Mouse (Mus musculus) spleen, adult 12 weeks (tissue): Measurements from ENCODE around the gene Uchl1.

Experiments
- DNase-seq: peaks from one replicate; pipeline ENCODE4 v3.0.0; 2022; ENCODE audit warnings: low spot score

The Uchl1 gene

DNA sequence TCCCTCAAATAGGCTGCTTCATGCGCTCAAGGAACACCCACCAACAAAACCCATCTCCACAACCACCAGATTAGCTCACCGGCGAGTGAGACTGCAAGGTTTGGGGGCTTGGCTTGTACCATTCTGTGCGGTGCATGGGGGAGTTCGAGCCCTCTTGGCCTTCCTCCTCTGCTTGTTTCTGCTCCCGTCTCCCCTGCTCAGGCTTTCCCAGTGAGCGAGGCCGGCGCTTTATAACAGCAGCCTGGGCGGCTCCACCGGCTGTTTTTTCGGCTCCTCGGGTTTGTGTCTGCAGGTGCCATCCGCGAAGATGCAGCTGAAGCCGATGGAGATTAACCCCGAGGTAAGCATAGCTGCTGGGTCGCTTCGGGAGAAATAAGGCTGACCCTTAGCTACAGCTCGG, at the start of gene Uchl1:
Gene Uchl1, plus strand, starts transcription at position 109 of the 400 bp plus-strand sequence.
- DNase-seq: no peak

- no peak for DNase-seq
These were observed 48.1 kb upstream of the Uchl1 start for GRCm38 (mm10) chr5:66627805-66628204.

DNA sequence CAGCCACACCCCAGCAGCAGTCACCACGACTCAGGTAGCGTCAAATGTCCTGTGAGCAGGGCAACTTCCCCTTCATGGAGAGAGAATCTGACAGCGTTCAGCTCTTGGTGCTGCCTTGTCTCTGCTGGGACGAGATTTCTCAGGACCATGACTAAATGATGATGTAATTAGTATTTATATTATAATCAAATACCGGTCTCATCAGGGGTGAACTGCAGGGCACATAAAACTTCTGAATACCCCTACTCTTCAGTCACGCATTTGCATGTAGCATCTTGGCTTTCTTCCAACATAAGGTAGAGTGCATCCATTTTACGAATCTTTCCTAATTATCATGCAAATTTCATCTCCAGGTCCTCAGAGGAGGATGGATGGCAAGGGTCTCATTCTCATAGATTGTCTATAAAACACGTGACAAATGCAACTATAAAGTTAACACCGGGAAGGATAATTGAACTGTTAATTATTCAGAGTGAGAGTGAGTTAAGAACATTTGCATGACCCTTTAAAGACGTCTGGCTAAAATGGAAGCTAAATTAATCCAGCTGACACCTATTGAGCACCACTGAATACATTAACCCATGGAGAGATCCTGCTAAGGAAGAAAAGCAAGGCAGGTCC, 40.3 kb upstream of the Uchl1 start:
- no peak for DNase-seq

DNA sequence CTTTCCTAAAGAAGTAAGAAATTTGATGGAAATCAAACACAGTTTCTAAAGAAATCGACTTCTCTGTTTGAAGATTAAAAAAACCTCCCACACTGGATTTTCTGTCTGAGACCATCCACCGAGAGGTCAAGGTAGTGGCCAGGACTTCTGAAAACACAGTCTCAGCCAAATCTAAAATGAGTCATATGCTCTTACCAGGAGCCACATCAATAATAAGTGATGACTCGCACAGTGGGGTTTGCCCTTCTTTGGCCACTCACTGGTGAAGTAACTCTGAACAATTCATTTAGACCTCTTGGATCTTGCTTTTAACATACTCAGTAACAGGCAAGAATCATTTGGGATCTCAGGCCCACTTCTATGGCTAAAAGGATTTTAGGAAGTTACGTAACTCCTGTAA, 33.7 kb upstream of the Uchl1 start:
- DNase-seq: no peak

GRCm38 (mm10) chr5:66643260-66643659, 32.6 kb upstream of the Uchl1 start:
- no peak for DNase-seq

DNA sequence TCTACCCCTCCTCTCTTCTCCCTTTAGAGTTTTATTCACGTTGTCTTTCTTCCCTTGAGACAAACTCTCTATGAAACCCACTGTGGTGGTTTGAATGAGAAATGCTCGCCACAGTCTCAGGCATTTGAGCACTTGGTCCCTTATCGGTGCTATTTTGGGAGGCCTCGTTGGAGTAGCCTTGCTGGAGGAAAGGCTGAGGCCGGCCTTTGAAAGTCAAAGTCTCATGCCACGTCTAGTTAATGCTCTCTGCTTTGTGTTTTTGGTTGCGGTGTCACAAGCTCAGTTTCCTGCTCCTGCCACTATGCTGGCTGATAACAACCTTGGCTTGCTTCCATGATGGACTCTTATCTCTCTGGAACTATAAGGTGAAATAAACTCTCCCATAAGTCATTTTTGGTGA, 28.4 kb upstream of the Uchl1 start:
- DNase-seq: no peak

GRCm38 (mm10) chr5:66654220-66654619, 21.7 kb upstream of the Uchl1 start:
- no peak for DNase-seq

DNA sequence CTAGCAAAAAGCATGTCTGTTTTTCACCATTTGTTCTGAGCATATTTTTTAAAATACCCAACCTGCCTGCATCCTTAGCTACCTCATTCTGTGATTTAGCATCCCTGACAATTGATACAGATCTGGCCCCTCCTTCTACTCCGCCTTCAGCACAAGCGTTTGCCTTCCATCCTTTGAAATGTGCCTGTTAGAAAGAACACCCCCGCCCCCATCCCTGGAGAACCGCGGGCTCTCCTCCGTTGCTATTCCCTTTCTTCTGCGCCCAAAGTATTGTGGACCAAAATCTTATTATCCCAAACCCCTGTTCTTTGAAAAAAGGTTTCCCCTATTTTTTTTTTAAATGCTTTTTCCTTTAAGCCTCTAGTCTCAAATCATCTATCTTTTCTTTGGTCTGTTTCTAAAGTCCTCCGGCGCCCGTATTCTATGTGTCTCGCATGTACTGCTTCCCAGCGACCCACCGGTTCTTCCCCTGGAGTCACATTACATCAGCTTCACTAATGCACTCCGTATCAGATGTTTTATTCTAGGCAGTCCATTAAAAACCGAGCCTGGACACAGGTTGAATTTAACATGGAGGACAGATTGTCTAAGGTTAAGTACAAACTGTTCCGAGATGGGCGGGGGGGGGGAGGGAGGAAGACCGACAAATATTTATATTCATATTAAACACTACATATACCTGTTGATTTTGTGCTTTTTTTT, 551 bp upstream of the Uchl1 start:
- DNase-seq: no peak

DNA sequence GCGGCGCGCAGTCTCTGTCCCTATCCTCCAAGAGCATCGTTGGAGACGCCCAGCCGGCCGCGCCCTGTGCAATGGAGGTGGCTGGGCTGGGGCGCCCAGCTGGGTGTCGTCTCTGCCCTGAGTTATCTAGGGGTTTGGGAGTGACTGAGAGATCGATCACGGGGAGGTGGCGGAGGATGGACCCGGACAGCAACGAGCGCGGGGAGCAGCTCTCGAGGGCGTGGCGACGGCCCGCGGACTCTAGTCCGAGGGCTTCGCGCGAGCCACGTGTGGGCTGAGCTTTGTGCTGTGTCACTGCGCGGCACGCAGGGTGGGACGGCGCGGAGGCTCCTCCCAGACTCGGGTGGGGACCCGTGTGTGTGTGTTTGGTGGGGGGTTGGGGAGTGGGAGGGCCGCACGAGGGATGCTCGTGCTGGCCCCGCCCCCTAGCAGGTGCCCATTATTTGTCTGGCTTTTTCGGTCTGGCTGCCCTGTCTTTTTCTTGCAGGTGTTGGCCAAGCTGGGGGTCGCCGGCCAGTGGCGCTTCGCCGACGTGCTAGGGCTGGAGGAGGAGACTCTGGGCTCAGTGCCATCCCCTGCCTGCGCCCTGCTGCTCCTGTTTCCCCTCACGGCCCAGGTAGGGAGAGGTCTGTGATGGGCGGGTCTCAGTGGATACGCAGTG, 696 bp downstream of the Uchl1 start:
- no peak for DNase-seq

- no peak for DNase-seq
These were observed 1.8 kb downstream of the Uchl1 start for GRCm38 (mm10) chr5:66677411-66678345.

DNA sequence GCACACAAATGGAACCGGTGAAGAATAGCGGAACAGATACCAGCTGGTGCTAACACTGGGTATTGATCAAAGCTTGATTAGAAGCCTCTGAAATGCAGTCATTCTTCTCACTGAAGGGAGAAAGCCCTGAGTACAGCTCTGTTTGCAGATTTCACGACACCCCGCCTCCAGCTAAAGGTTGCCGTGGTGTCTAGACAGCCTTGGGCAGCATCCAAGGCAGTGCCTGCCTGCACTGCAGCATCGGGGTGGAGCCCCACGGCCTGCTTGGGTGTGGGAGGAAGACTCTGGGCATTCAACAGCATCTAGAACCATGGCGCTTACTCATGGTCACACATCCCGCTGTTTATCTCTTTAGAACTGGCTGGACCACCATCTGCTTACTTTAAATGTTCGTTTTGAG, 3.3 kb downstream of the Uchl1 start:
- no peak for DNase-seq

- DNase-seq: no peak
These were observed 10.0 kb downstream of the Uchl1 start for GRCm38 (mm10) chr5:66685930-66686329.

GRCm38 (mm10) chr5:66686863-66687262, 11.0 kb downstream of the Uchl1 start:
- no peak for DNase-seq

GRCm38 (mm10) chr5:66687737-66688136, 11.8 kb downstream of the Uchl1 start:
- no peak for DNase-seq

GRCm38 (mm10) chr5:66688286-66688685, 12.4 kb downstream of the Uchl1 start:
- DNase-seq: no peak

DNA sequence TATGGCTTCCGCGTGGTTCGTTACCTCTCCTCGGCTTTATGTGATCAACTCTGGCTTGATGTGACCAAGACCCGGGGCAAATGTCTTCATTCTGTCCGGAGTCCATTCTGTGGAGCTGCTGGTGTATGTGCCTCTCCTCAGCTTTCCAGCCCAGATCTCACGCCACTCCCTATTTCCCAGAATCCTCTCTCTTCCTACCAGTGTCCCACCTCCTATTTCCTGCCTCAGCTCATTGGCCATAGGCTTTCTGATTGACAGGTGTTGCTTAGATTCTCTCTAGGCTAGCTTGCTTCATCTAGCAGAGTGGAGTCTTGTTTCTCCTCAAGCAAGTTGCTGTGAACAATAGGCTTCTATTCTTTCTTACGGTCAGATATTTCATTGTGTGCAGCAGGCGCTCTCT, 13.9 kb downstream of the Uchl1 start:
- DNase-seq: no peak

- DNase-seq: no peak
These were observed 17.3 kb downstream of the Uchl1 start for GRCm38 (mm10) chr5:66693231-66693630.

- DNase-seq: no peak
These were observed 21.2 kb downstream of the Uchl1 start for GRCm38 (mm10) chr5:66697119-66697518.

DNA sequence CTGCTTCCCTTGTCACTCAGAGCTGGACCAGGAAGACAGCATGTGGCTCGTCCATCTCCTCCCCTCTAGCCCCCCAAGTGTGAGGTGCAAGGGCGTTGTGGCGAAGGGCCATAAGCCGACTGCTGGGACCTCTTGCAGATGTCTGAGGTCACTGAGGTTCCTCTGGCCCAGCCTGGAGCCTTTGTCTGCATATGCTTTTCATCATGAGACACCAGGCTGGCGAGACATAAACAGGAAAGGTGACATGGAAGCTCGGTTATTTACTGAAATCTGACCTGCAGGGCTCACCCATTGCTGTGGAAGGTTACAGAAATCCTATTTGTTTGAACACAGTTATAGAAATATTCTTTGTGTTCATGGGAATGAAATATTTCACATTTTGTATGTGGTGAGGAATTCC, 24.0 kb downstream of the Uchl1 start:
- DNase-seq: no peak

GRCm38 (mm10) chr5:66701951-66702350, 26.1 kb downstream of the Uchl1 start:
- DNase-seq: no peak

DNA sequence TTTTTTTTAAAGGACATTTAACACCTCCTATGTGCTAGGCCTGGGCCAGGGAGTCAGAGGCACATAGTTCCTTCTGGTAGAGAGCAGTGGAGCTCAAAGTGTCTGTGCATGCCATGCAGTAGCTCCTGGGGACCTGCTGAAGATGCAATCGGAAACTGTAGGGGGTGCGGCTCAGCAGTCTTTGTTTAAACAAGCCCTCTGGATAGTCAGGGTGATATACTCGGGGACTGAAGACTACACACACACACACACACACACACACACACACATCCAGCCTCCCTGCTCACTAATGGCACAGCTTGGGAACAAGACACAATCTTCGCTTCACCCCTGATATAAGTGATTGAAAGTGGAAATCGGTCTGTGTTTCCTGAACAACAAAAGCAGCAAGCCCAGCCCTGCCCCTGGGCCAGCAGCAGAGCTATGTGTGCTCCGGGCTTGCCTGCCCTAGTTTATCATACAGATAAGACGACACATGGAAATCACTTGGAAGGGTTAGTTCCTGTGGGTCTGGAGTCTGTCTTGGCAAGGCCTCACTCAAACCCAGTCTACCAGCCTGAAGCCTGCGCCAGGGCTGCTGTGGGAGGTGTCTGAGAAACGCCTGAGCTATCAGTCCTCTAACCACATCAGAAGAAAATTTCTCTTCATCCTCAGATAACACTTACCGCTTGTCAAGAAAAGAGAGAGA, 27.6 kb downstream of the Uchl1 start:
- no peak for DNase-seq

DNA sequence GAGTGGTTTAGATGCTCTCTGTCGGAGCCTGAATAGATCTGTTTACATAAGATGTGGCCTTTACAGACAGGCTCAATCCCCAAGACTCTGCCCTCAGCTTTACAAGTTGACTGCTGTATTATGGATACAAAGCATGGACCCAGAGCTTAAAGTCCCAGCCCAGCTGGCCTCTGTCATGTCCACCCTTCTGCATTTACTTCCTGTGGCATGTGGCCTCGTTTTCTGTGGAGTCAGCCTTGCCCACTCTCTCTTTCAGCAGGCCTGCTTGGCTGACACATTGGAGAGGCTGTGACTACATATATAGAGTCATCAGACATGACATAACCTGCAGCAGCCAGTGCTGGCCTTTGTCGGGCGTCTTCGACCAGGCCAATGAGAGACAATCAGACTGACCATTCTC, 32.0 kb downstream of the Uchl1 start:
- no peak for DNase-seq
